Mouse (Mus musculus) heart, embryonic 11.5 days (tissue): ENCODE results near the gene Bmi1. TPM values are rescaled to one million over a fixed set of nuclear protein-coding genes. Genes with fewer than 3 reads are reported as not detected.
A peak's percentile ranks its signal among the peaks of the same experiment; 100 is the strongest.

ENCODE experiments used
- ATAC-seq: fragments of 200-750 bp; cut with Nextera tagmentation; replicated peaks from 2 replicates; pipeline ENCODE4 v1.8.0; 2017; ENCODE audit warnings: moderate library complexity; ENCODE audit not compliant: insufficient number of reproducible peaks, low FRiP score, low TSS enrichment
- H3K27ac ChIP-seq: fragments of 300-500 bp; sonication (generic); 2 replicates; pipeline ENCODE4 v1.5.1; 2014; ENCODE audit warnings: mild to moderate bottlenecking, low read depth, low read length
- H3K27me3 ChIP-seq: fragments of 300-500 bp; sonication (generic); 2 replicates; pipeline ENCODE4 v1.6.1; 2014; ENCODE audit warnings: mild to moderate bottlenecking, low read length, mixed read lengths; ENCODE audit not compliant: control insufficient read depth, insufficient read depth
- H3K36me3 ChIP-seq: fragments of 300-500 bp; sonication (generic); 2 replicates; pipeline ENCODE4 v1.6.1; 2014; ENCODE audit warnings: mild to moderate bottlenecking, low read length, moderate library complexity, mixed read lengths; ENCODE audit not compliant: control insufficient read depth, insufficient read depth
- H3K4me1 ChIP-seq: fragments of 300-500 bp; sonication (generic); 2 replicates; pipeline ENCODE4 v1.6.1; 2014; ENCODE audit warnings: low read length; ENCODE audit not compliant: control insufficient read depth, insufficient read depth
- H3K4me2 ChIP-seq: fragments of 300-500 bp; sonication (generic); 2 replicates; pipeline ENCODE4 v1.6.1; 2014; ENCODE audit warnings: mild to moderate bottlenecking, moderate library complexity
- H3K4me3 ChIP-seq: fragments of 300-500 bp; sonication (generic); 2 replicates; pipeline ENCODE4 v1.5.1; 2014; ENCODE audit warnings: low read depth, low read length
- H3K9ac ChIP-seq: fragments of 300-500 bp; sonication (generic); 2 replicates; pipeline ENCODE4 v1.6.1; 2014; ENCODE audit warnings: mild to moderate bottlenecking, low read depth, low read length, moderate library complexity
- H3K9me3 ChIP-seq: fragments of 300-500 bp; sonication (generic); replicated peaks from 2 replicates; pipeline ENCODE4 v1.6.1; 2016; ENCODE audit warnings: low read length; ENCODE audit not compliant: control insufficient read depth
- WGBS: fragments of 180-500 bp; shearing (Covaris S2); extraction: QIAGEN DNeasy Blood & Tissue Kit; methylation state at CpG from one replicate; pipeline ENCODE4 v1.1.7; 2014; ENCODE audit not compliant: insufficient replicate concordance; 5-methylcytosine and 5-hydroxymethylcytosine counted together
- polyA plus RNA-seq: library from polyadenylated mRNA; unstranded; fragments of >200 nt; fragmentation: Nextera tagmentation; extraction: Ambion mirVana; gene quantifications from 2 replicates; pipeline ENCODE4 v1.2.1, GENCODE M21; 2014

The Bmi1 gene
- polyA plus RNA-seq, 1 experiment from 2014 or later, result 11.6 TPM

DNA sequence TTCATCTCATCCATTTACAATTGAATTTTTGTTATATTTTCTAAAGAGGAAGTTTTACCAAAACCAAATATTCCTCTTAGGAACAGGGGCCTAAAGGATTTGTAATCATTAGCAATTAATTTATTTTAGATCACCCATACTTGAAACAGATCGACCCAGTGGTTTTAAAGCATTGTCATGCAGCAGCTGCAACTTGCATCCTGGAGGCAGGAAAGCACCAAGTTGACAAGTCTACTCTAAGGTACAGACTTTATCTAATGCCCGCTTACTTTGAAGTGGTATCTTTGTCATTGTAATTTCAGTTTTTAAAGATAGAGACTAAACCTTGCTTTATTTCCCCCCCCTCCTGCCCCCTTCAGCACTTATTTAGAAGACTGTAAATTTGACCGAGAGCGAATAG lies 3.1 kb upstream of the Bmi1 start:
- WGBS, result 51% methylated on average over 4 of the region's 4 CpGs
- Histone ChIP-seq H3K27me3 (peaks cover 9% of the 10 kb centered on the region; the same call in 1 of the 2 replicates), H3K9me3 (no peaks in the 10 kb centered on the region), H3K4me1 (peaks cover 4% of the 10 kb centered on the region), H3K36me3 (no peaks in the 10 kb centered on the region), H3K4me2 (no peak overlapping the region), H3K9ac (no peak overlapping the region), H3K27ac (no peak overlapping the region), H3K4me3 (no peak overlapping the region)
- no peak for ATAC-seq

DNA sequence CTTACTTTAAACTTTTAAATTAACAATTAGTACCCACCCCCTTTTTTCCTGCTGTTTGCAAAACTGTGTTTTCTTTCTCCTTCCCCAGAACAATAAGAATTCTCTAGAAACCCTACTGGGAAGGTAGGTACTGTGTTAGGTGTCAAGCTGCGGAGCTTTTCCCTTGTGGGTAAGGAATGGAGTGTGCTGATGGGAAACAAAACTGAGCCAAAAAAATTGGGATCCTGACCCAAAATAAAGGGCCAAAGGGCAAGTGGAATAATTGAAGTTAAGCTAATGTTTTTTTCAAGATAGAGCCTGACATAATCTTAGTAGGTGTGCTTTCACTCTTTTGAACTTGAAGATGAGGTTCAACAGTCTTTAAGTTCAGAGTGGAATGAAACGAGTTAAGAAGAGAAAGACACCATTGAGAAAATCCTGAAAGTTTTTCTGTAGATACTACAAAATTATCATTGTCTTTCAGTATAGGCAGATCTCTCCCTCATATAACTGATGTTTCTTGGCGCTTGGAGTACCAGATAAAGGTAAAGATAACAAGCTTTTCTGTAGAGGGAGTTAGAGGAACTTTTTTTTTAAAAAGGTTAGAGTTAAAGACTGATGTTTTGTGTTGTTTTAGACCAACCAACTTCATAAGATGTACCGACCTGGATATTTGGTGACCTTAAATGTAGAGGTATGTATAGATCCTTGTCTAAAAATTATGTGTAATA lies 2.5 kb upstream of the Bmi1 start:
- Histone ChIP-seq H3K36me3 (no peaks in the 10 kb centered on the region), H3K27me3 (peaks cover 14% of the 10 kb centered on the region), H3K9ac (no peak overlapping the region), H3K27ac (no peak overlapping the region), H3K4me1 (peaks cover 4% of the 10 kb centered on the region), H3K9me3 (no peaks in the 10 kb centered on the region), H3K4me2 (no peak overlapping the region), H3K4me3 (no peak overlapping the region)
- 51% methylated on average over 4 of the region's 4 CpGs for WGBS
- no peak for ATAC-seq

- Histone ChIP-seq H3K4me2 (peak overlapping the region; percentile 77), H3K4me1 (peaks cover 12% of the 10 kb centered on the region), H3K27me3 (peaks cover 28% of the 10 kb centered on the region), H3K9me3 (no peaks in the 10 kb centered on the region), H3K27ac (peak overlapping the region; percentile 74), H3K36me3 (no peaks in the 10 kb centered on the region), H3K9ac (peak overlapping the region; percentile 88; the same call in 1 of the 2 replicates), H3K4me3 (peak overlapping the region; percentile 74)
- 10% methylated on average over 31 of the region's 42 CpGs for WGBS
- no peak for ATAC-seq
These were observed 949 bp upstream of the Bmi1 start for GRCm38 (mm10) chr2:18675681-18676456.

DNA sequence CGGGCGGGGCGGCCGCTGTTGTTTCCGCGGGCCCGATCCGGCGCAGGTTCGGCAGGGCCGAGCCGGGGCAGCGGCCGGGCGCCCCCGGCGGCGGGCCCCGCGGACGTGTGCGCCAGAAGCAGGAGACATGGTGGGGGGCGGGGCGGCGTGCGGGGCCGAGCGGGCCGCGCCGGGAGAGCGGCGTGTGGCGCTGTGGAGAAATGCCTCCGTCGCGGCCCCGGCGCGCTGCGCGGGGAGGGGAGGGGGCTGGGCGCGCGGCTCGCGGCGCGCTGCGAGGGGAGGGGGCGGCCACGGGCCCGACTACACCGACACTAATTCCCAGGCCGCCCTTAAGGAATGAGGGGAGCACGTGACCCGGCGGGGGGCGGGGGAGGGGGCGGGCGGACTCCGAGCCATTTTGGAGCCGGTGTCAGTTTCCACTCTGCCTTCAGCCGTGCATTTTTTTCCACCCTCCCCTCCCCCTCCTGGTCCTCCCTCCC lies 322 bp upstream of the Bmi1 start:
- Histone ChIP-seq H3K27me3 (peaks cover 33% of the 10 kb centered on the region), H3K4me1 (peaks cover 12% of the 10 kb centered on the region), H3K4me3 (peak overlapping the region; percentile 74), H3K4me2 (peak overlapping the region; percentile 77), H3K27ac (peak overlapping the region; percentile 74), H3K9me3 (no peaks in the 10 kb centered on the region), H3K9ac (peak overlapping the region; percentile 88), H3K36me3 (no peaks in the 10 kb centered on the region)
- WGBS, result 1% methylated on average over 17 of the region's 64 CpGs
- peak; percentile 83 for ATAC-seq

GRCm38 (mm10) chr2:18677631-18678471 lies 1.0 kb downstream of the Bmi1 start:
- ATAC-seq, result 0 out of 2 replicates have a peak, but pooled peaks have one; percentile 5
- WGBS, result under 1% methylated on average over 43 of the region's 55 CpGs
- Histone ChIP-seq H3K9ac (peak overlapping the region; percentile 88), H3K9me3 (no peaks in the 10 kb centered on the region), H3K27ac (no peak overlapping the region), H3K4me1 (peaks cover 12% of the 10 kb centered on the region), H3K36me3 (no peaks in the 10 kb centered on the region), H3K4me2 (peak overlapping the region; percentile 77), H3K27me3 (peaks cover 37% of the 10 kb centered on the region), H3K4me3 (peak overlapping the region; percentile 74)

- Histone ChIP-seq H3K9me3 (no peaks in the 10 kb centered on the region), H3K4me2 (no peak overlapping the region), H3K4me1 (peaks cover 12% of the 10 kb centered on the region), H3K36me3 (no peaks in the 10 kb centered on the region), H3K9ac (no peak overlapping the region), H3K4me3 (no peak overlapping the region), H3K27ac (no peak overlapping the region), H3K27me3 (peaks cover 41% of the 10 kb centered on the region)
- no peak for ATAC-seq
- 23% methylated on average over 2 of the region's 2 CpGs for WGBS
These were observed 2.9 kb downstream of the Bmi1 start for GRCm38 (mm10) chr2:18679701-18680100.

- Histone ChIP-seq H3K4me2 (peak overlapping the region; percentile 86), H3K4me1 (peaks cover 12% of the 10 kb centered on the region), H3K27ac (no peak overlapping the region), H3K9ac (peak overlapping the region; percentile 52; the same call in 1 of the 2 replicates), H3K4me3 (peak overlapping the region; percentile 51), H3K27me3 (peaks cover 41% of the 10 kb centered on the region), H3K36me3 (no peaks in the 10 kb centered on the region), H3K9me3 (no peaks in the 10 kb centered on the region)
- 0% methylated on average over 4 of the region's 4 CpGs for WGBS
- ATAC-seq, result no peak
These were observed 3.7 kb downstream of the Bmi1 start for GRCm38 (mm10) chr2:18680501-18680900.

DNA sequence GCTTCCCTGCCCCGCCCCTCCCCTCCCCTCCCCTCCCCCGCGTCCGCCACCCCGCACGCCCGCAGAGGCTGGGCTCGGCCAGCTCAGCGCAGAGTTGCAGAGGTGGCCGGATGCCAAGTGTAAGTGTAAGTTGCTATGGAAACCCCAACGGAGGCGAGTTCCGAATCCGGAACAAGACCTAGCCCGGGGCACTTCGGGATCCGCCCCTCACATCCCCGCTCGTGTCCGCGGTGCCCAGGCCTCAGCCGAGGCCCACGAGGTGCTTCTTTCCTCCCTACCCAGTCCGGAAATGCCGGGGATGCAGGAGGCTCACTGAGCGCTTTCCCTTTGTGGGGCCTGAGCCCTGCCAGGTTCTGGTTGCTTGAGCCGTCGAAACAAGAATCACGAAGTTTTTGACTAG lies 4.1 kb downstream of the Bmi1 start:
- Histone ChIP-seq H3K4me1 (peaks cover 12% of the 10 kb centered on the region), H3K27me3 (peaks cover 38% of the 10 kb centered on the region), H3K36me3 (no peaks in the 10 kb centered on the region), H3K9me3 (no peaks in the 10 kb centered on the region), H3K9ac (peak overlapping the region; percentile 52; the same call in 1 of the 2 replicates), H3K4me2 (peak overlapping the region; percentile 86), H3K4me3 (peak overlapping the region; percentile 51), H3K27ac (no peak overlapping the region)
- under 1% methylated on average over 28 of the region's 29 CpGs for WGBS
- no peak for ATAC-seq
